Mouse (Mus musculus) CH12.LX (cell line): Measurements from ENCODE around the gene Phyhd1. TPM values are rescaled to one million over a fixed set of nuclear protein-coding genes. Genes with fewer than 3 reads are reported as not detected.

Experiments
- DNase-seq: peaks from one replicate; pipeline ENCODE4 v3.0.0-alpha.2; 2013; ENCODE audit errors: extremely low read depth
- H3K27ac ChIP-seq: 2 replicates; pipeline ENCODE4 v1.5.1; 2012; ENCODE audit warnings: low read depth, mild to moderate bottlenecking, control low read depth, moderate library complexity; ENCODE audit not compliant: insufficient read depth
- H3K27me3 ChIP-seq: replicated peaks from 2 replicates; pipeline ENCODE3; 2012; ENCODE audit warnings: inconsistent platforms
- H3K36me3 ChIP-seq, 2 experiments: replicated peaks in 1 of 2; 2 replicates each; pipeline versions ENCODE3 to v1.6.1; 2012; ENCODE audit warnings: inconsistent platforms in 1 of 2, low read length in 1 of 2, mild to moderate bottlenecking in 1 of 2, mixed read lengths in 1 of 2, moderate library complexity in 1 of 2; ENCODE audit not compliant: control insufficient read depth in 1 of 2, insufficient read depth in 1 of 2
- H3K4me1 ChIP-seq, 2 experiments: 2 replicates each; pipeline ENCODE4 v1.6.1; 2012; ENCODE audit warnings: inconsistent platforms in 1 of 2, moderate library complexity in 1 of 2; ENCODE audit not compliant: insufficient read depth in 2 of 2, control insufficient read depth in 1 of 2
- H3K4me2 ChIP-seq: 2 replicates; pipeline ENCODE4 v1.6.1; 2012; ENCODE audit warnings: low read depth, mild to moderate bottlenecking, control low read depth; ENCODE audit not compliant: poor library complexity, insufficient read depth, severe bottlenecking
- H3K4me3 ChIP-seq, 3 experiments: fragments of 150-350 bp in 1 of 3; sonication (generic) in 1 of 3; replicated peaks in 1 of 3; 2 replicates each; pipeline versions ENCODE3 to v1.5.1; 2011 to 2012; ENCODE audit warnings: low read depth in 2 of 3, low read length in 2 of 3, mild to moderate bottlenecking in 2 of 3, moderate library complexity in 2 of 3, control low read depth in 1 of 3, improper control_type of control experiment in 1 of 3, inconsistent platforms in 1 of 3, mixed read lengths in 1 of 3; ENCODE audit not compliant: poor library complexity in 1 of 3
- H3K79me2 ChIP-seq: replicated peaks from 2 replicates; pipeline ENCODE4 v1.6.1; 2012; ENCODE audit warnings: mild to moderate bottlenecking, moderate library complexity; ENCODE audit not compliant: control insufficient read depth, poor library complexity, insufficient read depth, severe bottlenecking; ENCODE audit errors: extremely low read depth
- H3K9ac ChIP-seq: 2 replicates; pipeline ENCODE4 v1.6.1; 2012; ENCODE audit warnings: low read depth, mild to moderate bottlenecking, control low read depth, moderate library complexity; ENCODE audit not compliant: insufficient read depth
- H3K9me3 ChIP-seq: replicated peaks from 2 replicates; pipeline ENCODE3; 2012; ENCODE audit warnings: low read length, inconsistent platforms, mixed read lengths
- BHLHE40 ChIP-seq: IDR thresholded peaks from 2 replicates; pipeline ENCODE4 v1.6.1; 2011; ENCODE audit warnings: mild to moderate bottlenecking, low read depth, low read length, improper control_type of control experiment
- CHD2 ChIP-seq: IDR thresholded peaks from 2 replicates; pipeline ENCODE4 v1.6.1; 2011; ENCODE audit warnings: low read length, improper control_type of control experiment
- ELF1 ChIP-seq: IDR thresholded peaks from 2 replicates; pipeline ENCODE4 v1.6.1; 2014; ENCODE audit warnings: low read depth, mild to moderate bottlenecking, inconsistent platforms, low read length, improper control_type of control experiment
- ETS1 ChIP-seq: conservative IDR thresholded peaks from 2 replicates; pipeline ENCODE4 v1.6.1; 2012; ENCODE audit warnings: low read depth, mild to moderate bottlenecking, inconsistent platforms, low read length, improper control_type of control experiment, moderate library complexity
- GABPA ChIP-seq: IDR thresholded peaks from 2 replicates; pipeline ENCODE4 v1.6.1; 2012; ENCODE audit warnings: low read depth, low read length, improper control_type of control experiment, inconsistent platforms; ENCODE audit not compliant: insufficient replicate concordance
- JUN ChIP-seq: IDR thresholded peaks from 2 replicates; pipeline ENCODE4 v1.6.1; 2011; ENCODE audit warnings: low read depth, mild to moderate bottlenecking, low read length, improper control_type of control experiment, moderate library complexity; ENCODE audit not compliant: insufficient read depth
- KAT2A ChIP-seq: IDR thresholded peaks from 2 replicates; pipeline ENCODE4 v1.6.1; 2012; ENCODE audit warnings: low read length, improper control_type of control experiment, inconsistent platforms; ENCODE audit not compliant: insufficient replicate concordance
- MAZ ChIP-seq: IDR thresholded peaks from 2 replicates; pipeline ENCODE4 v1.6.1; 2012; ENCODE audit warnings: low read depth, mild to moderate bottlenecking, inconsistent platforms, low read length, improper control_type of control experiment, moderate library complexity
- POLR2AphosphoS2 ChIP-seq: IDR thresholded peaks from 2 replicates; pipeline ENCODE4 v1.6.1; 2011; ENCODE audit warnings: low read depth, low read length, improper control_type of control experiment
- TBP ChIP-seq: conservative IDR thresholded peaks from 2 replicates; pipeline ENCODE4 v1.6.1; 2011; ENCODE audit warnings: low read depth, low read length, improper control_type of control experiment
- USF1 ChIP-seq: IDR thresholded peaks from 2 replicates; pipeline ENCODE4 v1.6.1; 2014; ENCODE audit warnings: low read depth, mild to moderate bottlenecking, inconsistent platforms, low read length, improper control_type of control experiment
- ZC3H11A ChIP-seq: IDR thresholded peaks from 2 replicates; pipeline ENCODE4 v1.6.1; 2012; ENCODE audit warnings: low read depth, mild to moderate bottlenecking, inconsistent platforms, low read length, improper control_type of control experiment
- dilution Hi-C: fragments of 300-500 bp; cut with MboI; formaldehyde crosslinking; loops from 2 replicates; pipeline ENCODE4 v1.14.3; 2020; ENCODE audit warnings: low sequenced_read_pairs; ENCODE audit not compliant: extremely low pct_unique_long_range_greater_than_20kb, extremely low pct_ligation_motif_present
- in situ Hi-C: fragments of 300-500 bp; cut with MboI; formaldehyde crosslinking; loops from 3 replicates; pipeline ENCODE4 v1.14.3; 2019; ENCODE audit warnings: low sequenced_read_pairs, low pct_ligation_motif_present, low pct_unique_long_range_greater_than_20kb, mixed read lengths
- polyA plus RNA-seq: library from polyadenylated mRNA; unstranded; fragments of >175 nt; gene quantifications from 2 replicates; pipeline ENCODE4 v1.2.1, GENCODE M21; 2012; ENCODE audit warnings: low read depth; ENCODE audit not compliant: insufficient read length
- total RNA-seq, 2 experiments: library from RNA; depleted of rRNA; stranded (reverse); fragments of 300-350 nt in 1 of 2; fragments of >200 nt in 1 of 2; gene quantifications; 2 replicates each; pipeline ENCODE4 v1.2.3; 2012 to 2014

The Phyhd1 gene
- total and polyA plus RNA-seq, 3 experiments: 7.1 to 9.7 (median 8.9) TPM

DNA sequence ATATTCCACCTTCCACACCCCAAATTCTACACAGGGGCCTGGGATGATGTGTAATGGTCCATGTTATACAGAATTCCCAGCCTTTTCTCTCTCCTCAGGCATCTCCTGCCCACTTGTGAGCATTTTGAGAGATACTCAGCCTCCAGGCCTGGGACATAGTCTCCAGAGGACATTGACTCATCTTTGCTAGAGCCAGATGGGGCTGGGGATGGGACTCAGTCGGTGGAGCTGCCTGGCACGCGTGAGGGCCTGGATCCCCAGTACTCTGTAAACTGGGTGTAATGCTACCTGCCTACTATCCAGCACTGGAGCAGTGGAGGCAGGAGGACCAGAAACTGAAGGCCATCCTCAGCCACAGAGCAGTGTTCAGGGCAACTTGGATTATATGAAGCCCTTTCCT lies 16.8 kb upstream of the Phyhd1 start:
- H3K4me2 ChIP-seq: no peak overlapping the region
- no peak for TF ChIP-seq BHLHE40
- TF ChIP-seq POLR2AphosphoS2: no peak
- TF ChIP-seq JUN: no peak
- no peak for TF ChIP-seq ETS1
- H3K36me3 ChIP-seq: peaks cover 5 to 53% of the 10 kb centered on the region in 2 experiments
- H3K4me3 ChIP-seq: no peak overlapping the region
- no peaks in the 10 kb centered on the region for H3K79me2 ChIP-seq
- no peaks in the 10 kb centered on the region for H3K9me3 ChIP-seq
- no peak overlapping the region for H3K27ac ChIP-seq
- DNase-seq: no peak
- in situ Hi-C loops: loop anchor here (10.0 kb wide), 1 partner anchor 64 kb away; no protein-coding TSS in a partner anchor
- no peak overlapping the region for H3K9ac ChIP-seq
- H3K4me1 ChIP-seq: peaks cover 22 to 51% of the 10 kb centered on the region in 2 experiments
- dilution Hi-C loops: no loop called here
- H3K27me3 ChIP-seq: no peaks in the 10 kb centered on the region

DNA sequence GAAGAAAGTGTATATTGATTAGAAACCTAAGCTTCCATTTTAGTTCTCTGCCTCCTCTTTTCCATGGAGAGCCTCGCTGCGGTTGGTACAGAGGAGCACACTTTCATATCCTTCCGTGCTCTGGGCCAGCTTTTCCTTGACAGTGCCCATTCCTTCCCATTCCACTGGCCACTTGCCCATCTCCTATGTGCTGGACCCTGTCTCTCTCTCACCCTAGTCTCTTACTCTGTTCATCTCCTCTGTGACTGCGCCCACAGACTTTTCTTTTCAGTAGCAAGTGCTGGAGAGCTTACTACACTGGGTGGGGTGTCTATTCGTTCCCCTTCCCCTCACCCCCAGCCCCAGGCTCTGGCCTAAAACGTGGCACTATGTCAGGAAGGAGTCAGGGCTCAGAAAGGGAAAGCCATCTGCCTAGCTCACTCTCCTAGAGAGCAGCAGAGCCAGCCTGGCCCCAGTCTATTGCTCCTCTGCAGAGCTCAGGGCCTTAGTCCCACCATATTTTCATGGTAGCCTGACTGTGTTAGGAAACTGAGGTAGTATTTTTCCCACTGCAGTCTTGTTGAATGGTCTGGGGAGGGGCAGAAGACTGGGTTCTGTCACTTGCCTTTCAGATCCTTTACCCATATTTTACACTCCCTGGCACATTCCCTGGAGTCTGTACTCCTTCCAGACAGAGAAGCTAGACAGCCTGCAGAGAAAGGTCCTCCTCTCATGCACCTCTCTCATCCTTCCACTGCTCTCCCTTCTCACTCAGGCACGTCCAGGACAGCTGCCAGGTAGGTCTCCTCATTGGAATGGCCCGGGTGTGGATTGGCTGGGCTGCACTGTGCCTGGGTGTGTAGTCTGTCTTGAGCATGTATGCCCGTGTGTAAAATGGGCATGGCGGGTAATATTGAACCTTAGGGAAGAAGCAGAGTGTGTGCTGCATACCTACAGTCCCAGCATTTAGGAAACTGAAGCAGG lies 15.6 kb upstream of the Phyhd1 start:
- no peak for DNase-seq
- H3K9ac ChIP-seq: no peak overlapping the region
- no peaks in the 10 kb centered on the region for H3K9me3 ChIP-seq
- no peaks in the 10 kb centered on the region for H3K27me3 ChIP-seq
- in situ Hi-C loops: no loop called here
- no peak overlapping the region for H3K27ac ChIP-seq
- H3K4me1 ChIP-seq: peaks cover 22 to 47% of the 10 kb centered on the region in 2 experiments
- peaks cover 7 to 52% of the 10 kb centered on the region in 2 experiments for H3K36me3 ChIP-seq
- dilution Hi-C loops: no loop called here
- H3K79me2 ChIP-seq: no peaks in the 10 kb centered on the region
- no peak overlapping the region for H3K4me3 ChIP-seq
- no peak for TF ChIP-seq BHLHE40
- no peak for TF ChIP-seq TBP
- no peak for TF ChIP-seq KAT2A
- no peak for TF ChIP-seq CHD2
- no peak for TF ChIP-seq ZC3H11A
- TF ChIP-seq MAZ: no peak
- TF ChIP-seq USF1: no peak
- TF ChIP-seq GABPA: no peak
- TF ChIP-seq ELF1: no peak
- no peak overlapping the region for H3K4me2 ChIP-seq
